Mouse (Mus musculus) lung, postnatal 0 days (tissue): Measurements from ENCODE around the gene Atp2a1.

Experiments used
- CTCF ChIP-seq: IDR thresholded peaks from 2 replicates; pipeline ENCODE4 v1.5.1; 2016; ENCODE audit warnings: antibody characterized with exemption, mild to moderate bottlenecking
- EP300 ChIP-seq: IDR thresholded peaks from 2 replicates; pipeline ENCODE4 v1.6.1; 2016; ENCODE audit warnings: antibody characterized with exemption, mild to moderate bottlenecking, control low read depth

DNA sequence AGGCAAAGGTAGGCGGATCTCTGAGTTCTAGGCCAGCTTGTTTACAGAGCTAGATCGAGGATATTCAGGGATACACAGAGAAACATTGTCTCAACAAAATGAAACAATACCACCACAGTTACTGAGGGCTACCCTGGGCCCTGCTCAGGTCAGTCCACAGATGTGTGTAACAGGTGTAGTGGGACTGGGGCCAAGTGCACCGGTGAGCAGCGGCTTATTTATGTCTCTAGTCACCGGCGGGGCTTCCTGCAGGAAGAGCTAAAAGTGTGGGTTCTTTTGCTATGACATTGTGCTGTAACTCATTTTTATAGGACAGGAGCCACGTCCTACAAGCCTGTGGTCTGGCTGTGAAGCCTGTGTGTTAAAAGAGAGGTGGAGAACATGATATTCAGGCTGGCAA is 9.0 kb downstream of the Atp2a1 start:
- TF ChIP-seq CTCF: no peak
- no peak for TF ChIP-seq EP300
